Mouse (Mus musculus) midbrain, embryonic 13.5 days (tissue): Measurements from ENCODE around the gene Erfe. TPM values are rescaled to one million over a fixed set of nuclear protein-coding genes. Genes with fewer than 3 reads are reported as not detected.
A peak's percentile ranks its signal among the peaks of the same experiment; 100 is the strongest.

Source experiments
- ATAC-seq: fragments of 200-750 bp; cut with Nextera tagmentation; 2 replicates; pipeline ENCODE4 v1.8.0; 2017; ENCODE audit warnings: mild to moderate bottlenecking, moderate TSS enrichment, moderate library complexity
- H3K27ac ChIP-seq: fragments of 300-500 bp; sonication (generic); 2 replicates; pipeline ENCODE4 v1.5.1; 2015; ENCODE audit warnings: inconsistent platforms, mild to moderate bottlenecking, moderate library complexity
- H3K27me3 ChIP-seq: fragments of 300-500 bp; sonication (generic); 2 replicates; pipeline ENCODE4 v1.6.1; 2015; ENCODE audit warnings: mild to moderate bottlenecking, inconsistent platforms
- H3K36me3 ChIP-seq: fragments of 300-500 bp; sonication (generic); 2 replicates; pipeline ENCODE4 v1.6.1; 2015; ENCODE audit warnings: mild to moderate bottlenecking, inconsistent platforms
- H3K4me1 ChIP-seq: fragments of 300-500 bp; sonication (generic); replicated peaks from 2 replicates; pipeline ENCODE4 v1.6.1; 2015; ENCODE audit warnings: inconsistent platforms
- H3K4me2 ChIP-seq: fragments of 300-500 bp; sonication (generic); replicated peaks from 2 replicates; pipeline ENCODE4 v1.6.1; 2015; ENCODE audit warnings: moderate library complexity, mild to moderate bottlenecking, inconsistent platforms
- H3K4me3 ChIP-seq: fragments of 300-500 bp; sonication (generic); replicated peaks from 2 replicates; pipeline ENCODE4 v1.5.1; 2015; ENCODE audit warnings: mild to moderate bottlenecking, inconsistent platforms
- H3K9ac ChIP-seq: fragments of 300-500 bp; sonication (generic); replicated peaks from 2 replicates; pipeline ENCODE4 v1.6.1; 2015; ENCODE audit warnings: mild to moderate bottlenecking, inconsistent platforms
- H3K9me3 ChIP-seq: fragments of 300-500 bp; sonication (generic); 2 replicates; pipeline ENCODE4 v1.6.1; 2016; ENCODE audit warnings: mild to moderate bottlenecking, inconsistent platforms
- WGBS: fragments of 180-500 bp; shearing (Covaris S2); methylation state at CpG from one replicate; pipeline ENCODE4 v1.1.7; 2015; 5-methylcytosine and 5-hydroxymethylcytosine counted together
- polyA plus RNA-seq: library from polyadenylated mRNA; unstranded; fragments of >200 nt; fragmentation: Nextera tagmentation; extraction: Ambion mirVana; gene quantifications from 2 replicates; pipeline ENCODE4 v1.2.1, GENCODE M21; 2015

The Erfe gene
- polyA plus RNA-seq, 1 experiment from 2014 or later: 0.55 TPM

GRCm38 (mm10) chr1:91381091-91381471, 14.9 kb downstream of the Erfe start:
- 93% methylated on average over 4 of the region's 4 CpGs for WGBS
- H3K9ac ChIP-seq: no peak overlapping the region
- no peaks in the 10 kb centered on the region for H3K4me1 ChIP-seq
- no peak overlapping the region for H3K4me3 ChIP-seq
- no peaks in the 10 kb centered on the region for H3K9me3 ChIP-seq
- peaks cover 92% of the 10 kb centered on the region for H3K36me3 ChIP-seq
- no peaks in the 10 kb centered on the region for H3K27me3 ChIP-seq
- no peak overlapping the region for H3K4me2 ChIP-seq
- no peak overlapping the region for H3K27ac ChIP-seq
- ATAC-seq: no peak

GRCm38 (mm10) chr1:91390369-91390768, 24.1 kb downstream of the Erfe start:
- no peak overlapping the region for H3K9ac ChIP-seq
- peaks cover 9% of the 10 kb centered on the region for H3K4me1 ChIP-seq
- H3K27me3 ChIP-seq: no peaks in the 10 kb centered on the region
- H3K4me3 ChIP-seq: no peak overlapping the region
- no peak for ATAC-seq
- H3K9me3 ChIP-seq: no peaks in the 10 kb centered on the region
- no peak overlapping the region for H3K4me2 ChIP-seq
- no peak overlapping the region for H3K27ac ChIP-seq
- 95% methylated on average over 5 of the region's 5 CpGs for WGBS
- H3K36me3 ChIP-seq: peaks cover 76% of the 10 kb centered on the region

- no peaks in the 10 kb centered on the region for H3K27me3 ChIP-seq
Observed at GRCm38 (mm10) chr1:91397927-91398259, 31.7 kb downstream of the Erfe start.

GRCm38 (mm10) chr1:91398260-91399062, 32.2 kb downstream of the Erfe start, which contains the start of gene Ilkap:
Ilkap (minus strand) TSS chr1:91398815.
- Histone ChIP-seq H3K4me3 (peak within 1 kb of the TSS; percentile 91), H3K9ac (peak within 1 kb of the TSS; percentile 94), H3K4me2 (peak within 1 kb of the TSS; percentile 97), H3K27ac (peak within 1 kb of the TSS; percentile 91), H3K4me1 (peaks cover 36% of the 10 kb centered on the region), H3K27me3 (no peaks in the 10 kb centered on the region), H3K36me3 (peaks cover 11% of the 10 kb centered on the region), H3K9me3 (no peaks in the 10 kb centered on the region)
- ATAC-seq: peak; percentile 98
- WGBS: under 1% methylated on average over 60 of the region's 91 CpGs

More at GRCm38 (mm10) chr1:91397927-91398259, 31.7 kb downstream of the Erfe start:
- peak overlapping the region; percentile 91; the same call in 1 of the 2 replicates for H3K27ac ChIP-seq
- peaks cover 15% of the 10 kb centered on the region for H3K36me3 ChIP-seq
- H3K4me1 ChIP-seq: peaks cover 36% of the 10 kb centered on the region
- H3K4me3 ChIP-seq: peak overlapping the region; percentile 91
- WGBS: 2% methylated on average over 12 of the region's 12 CpGs
- peak; percentile 1; the same call in 1 of the 2 replicates for ATAC-seq
- peak overlapping the region; percentile 94 for H3K9ac ChIP-seq
- no peaks in the 10 kb centered on the region for H3K9me3 ChIP-seq
- peak overlapping the region; percentile 97 for H3K4me2 ChIP-seq

- no peak for ATAC-seq
- H3K27ac ChIP-seq: no peak overlapping the region
- H3K9ac ChIP-seq: no peak overlapping the region
- 48% methylated on average over 1 of the region's 1 CpGs for WGBS
- H3K27me3 ChIP-seq: peaks cover 13% of the 10 kb centered on the region
- H3K9me3 ChIP-seq: no peaks in the 10 kb centered on the region
- no peak overlapping the region for H3K4me3 ChIP-seq
- H3K4me2 ChIP-seq: no peak overlapping the region
- no peaks in the 10 kb centered on the region for H3K4me1 ChIP-seq
- no peaks in the 10 kb centered on the region for H3K36me3 ChIP-seq
Observed at GRCm38 (mm10) chr1:91404976-91405375, 38.7 kb downstream of the Erfe start.

- 66% methylated on average over 23 of the region's 23 CpGs for WGBS
- ATAC-seq: no peak
- Histone ChIP-seq H3K4me1 (peaks cover 5% of the 10 kb centered on the region), H3K36me3 (no peaks in the 10 kb centered on the region), H3K4me3 (no peak overlapping the region), H3K27ac (no peak overlapping the region), H3K4me2 (no peak overlapping the region), H3K27me3 (peaks cover 13% of the 10 kb centered on the region), H3K9ac (no peak overlapping the region), H3K9me3 (no peaks in the 10 kb centered on the region)
Observed at GRCm38 (mm10) chr1:91405406-91406169, 39.4 kb downstream of the Erfe start.

- H3K9me3 ChIP-seq: no peaks in the 10 kb centered on the region
- 0 out of 2 replicates have a peak, but pooled peaks cover 3% of the 10 kb centered on the region for H3K36me3 ChIP-seq
- H3K27me3 ChIP-seq: peaks cover 13% of the 10 kb centered on the region
- H3K9ac ChIP-seq: no peak overlapping the region
- no peak overlapping the region for H3K27ac ChIP-seq
- no peak for ATAC-seq
- H3K4me1 ChIP-seq: peaks cover 25% of the 10 kb centered on the region
- 94% methylated on average over 4 of the region's 4 CpGs for WGBS
- no peak overlapping the region for H3K4me2 ChIP-seq
- no peak overlapping the region for H3K4me3 ChIP-seq
Observed at GRCm38 (mm10) chr1:91407819-91408218, 41.6 kb downstream of the Erfe start.

GRCm38 (mm10) chr1:91411631-91412285, 45.5 kb downstream of the Erfe start:
- peak overlapping the region; percentile 95 for H3K4me2 ChIP-seq

GRCm38 (mm10) chr1:91412286-91413029, 46.2 kb downstream of the Erfe start:
- Histone ChIP-seq H3K4me3 (peak overlapping the region; percentile 81), H3K27ac (peak overlapping the region; percentile 98), H3K9ac (peak overlapping the region; percentile 96), H3K4me1 (peaks cover 61% of the 10 kb centered on the region), H3K27me3 (no peaks in the 10 kb centered on the region), H3K4me2 (peak overlapping the region; percentile 95), H3K9me3 (no peaks in the 10 kb centered on the region), H3K36me3 (peaks cover 12% of the 10 kb centered on the region; the same call in 1 of the 2 replicates)
- ATAC-seq: peak; percentile 24
- 1% methylated on average over 59 of the region's 65 CpGs for WGBS

More at GRCm38 (mm10) chr1:91411631-91412285, 45.5 kb downstream of the Erfe start:
- WGBS: 46% methylated on average over 8 of the region's 8 CpGs
- Histone ChIP-seq H3K9me3 (no peaks in the 10 kb centered on the region), H3K27ac (peak overlapping the region; percentile 98), H3K4me3 (peak overlapping the region; percentile 81), H3K27me3 (no peaks in the 10 kb centered on the region), H3K36me3 (peaks cover 7% of the 10 kb centered on the region; the same call in 1 of the 2 replicates), H3K4me1 (peaks cover 58% of the 10 kb centered on the region), H3K9ac (peak overlapping the region; percentile 96)
- no peak for ATAC-seq

GRCm38 (mm10) chr1:91413030-91413506, 46.8 kb downstream of the Erfe start:
- H3K4me2 ChIP-seq: peak overlapping the region; percentile 95
- H3K4me3 ChIP-seq: peak overlapping the region; percentile 81
- no peaks in the 10 kb centered on the region for H3K9me3 ChIP-seq
- H3K27me3 ChIP-seq: no peaks in the 10 kb centered on the region
- peaks cover 61% of the 10 kb centered on the region for H3K4me1 ChIP-seq
- H3K27ac ChIP-seq: peak overlapping the region; percentile 98
- peak overlapping the region; percentile 96 for H3K9ac ChIP-seq
- ATAC-seq: peak; percentile 91
- WGBS: under 1% methylated on average over 34 of the region's 34 CpGs
- peaks cover 17% of the 10 kb centered on the region for H3K36me3 ChIP-seq

- ATAC-seq: no peak
- peaks cover 61% of the 10 kb centered on the region for H3K4me1 ChIP-seq
- no peaks in the 10 kb centered on the region for H3K9me3 ChIP-seq
- H3K36me3 ChIP-seq: peaks cover 20% of the 10 kb centered on the region
- H3K4me3 ChIP-seq: peak overlapping the region; percentile 81
- peak overlapping the region; percentile 95 for H3K4me2 ChIP-seq
- no peaks in the 10 kb centered on the region for H3K27me3 ChIP-seq
- under 1% methylated on average over 14 of the region's 14 CpGs for WGBS
- peak overlapping the region; percentile 74 for H3K9ac ChIP-seq
- H3K27ac ChIP-seq: peak overlapping the region; percentile 98
Observed at GRCm38 (mm10) chr1:91413536-91413897, 47.3 kb downstream of the Erfe start.
